Mouse (Mus musculus) neural tube, embryonic 15.5 days (tissue): ENCODE results near the gene Lemd2. TPM values are rescaled to one million over a fixed set of nuclear protein-coding genes. Genes with fewer than 3 reads are reported as not detected.

Experiments used
- ATAC-seq: fragments of 200-750 bp; cut with Nextera tagmentation; 2 replicates; pipeline ENCODE4 v1.8.0; 2017; ENCODE audit warnings: mild to moderate bottlenecking, moderate TSS enrichment, moderate library complexity; ENCODE audit not compliant: low FRiP score
- H3K27ac ChIP-seq: fragments of 300-500 bp; sonication (generic); replicated peaks from 2 replicates; pipeline ENCODE4 v1.5.1; 2015; ENCODE audit warnings: mild to moderate bottlenecking, inconsistent platforms
- H3K27me3 ChIP-seq: fragments of 300-500 bp; sonication (generic); replicated peaks from 2 replicates; pipeline ENCODE4 v1.6.1; 2015; ENCODE audit warnings: inconsistent platforms
- H3K36me3 ChIP-seq: fragments of 300-500 bp; sonication (generic); 2 replicates; pipeline ENCODE4 v1.6.1; 2015; ENCODE audit warnings: inconsistent platforms
- H3K4me1 ChIP-seq: fragments of 300-500 bp; sonication (generic); 2 replicates; pipeline ENCODE4 v1.6.1; 2015; ENCODE audit warnings: inconsistent platforms
- H3K4me2 ChIP-seq: fragments of 300-500 bp; sonication (generic); 2 replicates; pipeline ENCODE4 v1.6.1; 2015; ENCODE audit warnings: inconsistent platforms, mild to moderate bottlenecking, moderate library complexity
- H3K4me3 ChIP-seq: fragments of 300-500 bp; sonication (generic); replicated peaks from 2 replicates; pipeline ENCODE4 v1.5.1; 2015; ENCODE audit warnings: mild to moderate bottlenecking, inconsistent platforms
- H3K9ac ChIP-seq: fragments of 300-500 bp; sonication (generic); replicated peaks from 2 replicates; pipeline ENCODE4 v1.6.1; 2015; ENCODE audit warnings: mild to moderate bottlenecking, inconsistent platforms
- H3K9me3 ChIP-seq: fragments of 300-500 bp; sonication (generic); replicated peaks from 2 replicates; pipeline ENCODE4 v1.6.1; 2016; ENCODE audit warnings: inconsistent platforms
- WGBS: fragments of 180-500 bp; shearing (Covaris S2); methylation state at CpG from one replicate; pipeline ENCODE4 v1.1.7; 2015; ENCODE audit warnings: mixed read lengths; 5-methylcytosine and 5-hydroxymethylcytosine counted together
- polyA plus RNA-seq: library from polyadenylated mRNA; unstranded; fragments of >200 nt; fragmentation: Nextera tagmentation; extraction: Ambion mirVana; gene quantifications from 2 replicates; pipeline ENCODE4 v1.2.1, GENCODE M21; 2015

Gene Lemd2
- polyA plus RNA-seq, 1 experiment from 2014 or later = 19.7 TPM

DNA sequence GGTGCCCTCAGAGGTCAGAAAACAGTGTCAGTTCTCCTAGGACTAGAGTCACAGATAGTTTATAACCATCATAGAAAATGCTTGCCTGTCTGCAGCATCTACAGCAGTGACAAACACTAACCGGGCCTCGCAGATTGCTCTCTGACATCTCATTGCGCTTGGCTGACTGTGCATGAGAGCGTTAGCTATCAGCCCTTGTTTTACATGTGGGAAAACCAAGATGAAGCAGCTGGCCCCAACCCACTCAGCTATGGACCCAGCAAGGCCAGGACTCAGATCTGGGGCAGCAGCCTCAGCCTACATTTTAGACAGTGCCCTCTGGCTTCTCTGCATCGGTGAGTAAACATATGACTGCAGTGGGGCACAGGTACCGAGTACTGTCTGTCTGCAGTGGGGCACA lies 19.6 kb upstream of the Lemd2 start:
- 75% methylated on average over 6 of the region's 6 CpGs for WGBS
- H3K9me3 ChIP-seq = no peaks in the 10 kb centered on the region
- H3K4me2 ChIP-seq = no peak overlapping the region
- no peaks in the 10 kb centered on the region for H3K27me3 ChIP-seq
- no peak overlapping the region for H3K9ac ChIP-seq
- H3K36me3 ChIP-seq = no peaks in the 10 kb centered on the region
- H3K4me3 ChIP-seq = no peak overlapping the region
- peaks cover 39% of the 10 kb centered on the region for H3K4me1 ChIP-seq
- no peak for ATAC-seq
- no peak overlapping the region for H3K27ac ChIP-seq

DNA sequence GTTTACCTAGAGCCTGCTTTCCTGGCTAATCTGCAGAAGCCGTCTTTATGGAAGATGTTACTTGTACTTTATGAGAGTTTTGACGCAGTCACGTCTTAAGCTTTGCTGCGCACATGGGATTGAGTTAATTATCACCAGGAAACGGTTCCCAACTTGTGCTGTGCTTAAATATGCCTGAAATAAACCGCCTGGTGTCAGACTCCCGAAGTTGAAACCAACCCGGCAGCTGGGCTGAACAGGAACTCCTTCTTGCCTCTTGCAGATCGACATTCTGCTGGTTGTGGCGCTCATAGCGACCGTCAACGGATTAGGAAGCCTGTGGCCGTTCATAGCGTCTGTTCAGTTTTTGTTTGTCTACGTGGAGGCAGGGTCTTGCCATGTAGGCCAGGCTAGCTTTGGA lies 17.3 kb upstream of the Lemd2 start:
- Histone ChIP-seq H3K27ac (no peak overlapping the region), H3K4me3 (no peak overlapping the region), H3K27me3 (0 out of 2 replicates have a peak, but pooled peaks cover 2% of the 10 kb centered on the region), H3K4me1 (peaks cover 25% of the 10 kb centered on the region), H3K9ac (no peak overlapping the region), H3K9me3 (no peaks in the 10 kb centered on the region), H3K36me3 (no peaks in the 10 kb centered on the region), H3K4me2 (no peak overlapping the region)
- WGBS = 85% methylated on average over 16 of the region's 16 CpGs
- ATAC-seq = no peak

GRCm38 (mm10) chr17:27218916-27219315 lies 14.6 kb upstream of the Lemd2 start:
- WGBS = 45% methylated on average over 6 of the region's 6 CpGs

GRCm38 (mm10) chr17:27218364-27218763 lies 14.1 kb upstream of the Lemd2 start:
- Histone ChIP-seq H3K27me3 (0 out of 2 replicates have a peak, but pooled peaks cover 2% of the 10 kb centered on the region), H3K9me3 (no peaks in the 10 kb centered on the region), H3K4me1 (peaks cover 15% of the 10 kb centered on the region; the same call in 1 of the 2 replicates), H3K36me3 (no peaks in the 10 kb centered on the region), H3K9ac (no peak overlapping the region), H3K4me3 (no peak overlapping the region), H3K4me2 (no peak overlapping the region), H3K27ac (no peak overlapping the region)
- 53% methylated on average over 6 of the region's 8 CpGs for WGBS
- ATAC-seq = no peak

More at GRCm38 (mm10) chr17:27218916-27219315, 14.6 kb upstream of the Lemd2 start:
- no peak overlapping the region for H3K27ac ChIP-seq
- H3K9ac ChIP-seq = no peak overlapping the region
- no peak overlapping the region for H3K4me2 ChIP-seq
- no peaks in the 10 kb centered on the region for H3K9me3 ChIP-seq
- ATAC-seq = no peak
- H3K4me3 ChIP-seq = no peak overlapping the region
- H3K27me3 ChIP-seq = 0 out of 2 replicates have a peak, but pooled peaks cover 2% of the 10 kb centered on the region
- H3K36me3 ChIP-seq = no peaks in the 10 kb centered on the region
- H3K4me1 ChIP-seq = peaks cover 15% of the 10 kb centered on the region; the same call in 1 of the 2 replicates

GRCm38 (mm10) chr17:27212768-27213525 lies 8.7 kb upstream of the Lemd2 start:
- WGBS = 5% methylated on average over 11 of the region's 11 CpGs

DNA sequence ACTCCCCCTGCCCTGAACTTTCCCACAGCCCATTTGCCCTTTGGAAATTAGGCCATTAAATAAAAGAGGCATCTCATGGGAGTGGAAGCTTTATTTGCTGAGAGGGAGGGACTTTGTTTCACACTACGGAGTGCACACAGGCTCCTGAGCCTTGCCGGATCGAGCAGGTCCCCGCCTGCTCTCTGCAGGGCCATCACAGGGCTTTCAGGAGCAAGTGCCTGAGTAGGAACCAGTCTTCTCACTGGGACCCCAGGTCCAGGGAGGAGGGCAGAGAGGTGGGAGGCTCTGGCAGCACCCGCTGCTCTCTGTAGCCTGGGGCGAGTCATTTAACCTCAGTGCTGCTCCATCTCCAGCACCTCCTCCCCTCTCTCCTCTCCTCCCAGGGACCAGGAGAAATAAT lies 7.7 kb upstream of the Lemd2 start:
- peaks cover 16% of the 10 kb centered on the region for H3K4me1 ChIP-seq
- H3K9me3 ChIP-seq = no peaks in the 10 kb centered on the region
- no peaks in the 10 kb centered on the region for H3K27me3 ChIP-seq
- no peak overlapping the region for H3K27ac ChIP-seq
- H3K9ac ChIP-seq = no peak overlapping the region
- WGBS = 27% methylated on average over 6 of the region's 6 CpGs
- ATAC-seq = no peak
- no peak overlapping the region for H3K4me3 ChIP-seq
- H3K4me2 ChIP-seq = no peak overlapping the region
- H3K36me3 ChIP-seq = no peaks in the 10 kb centered on the region

More at GRCm38 (mm10) chr17:27212768-27213525, 8.7 kb upstream of the Lemd2 start:
- Histone ChIP-seq H3K4me1 (peaks cover 14% of the 10 kb centered on the region; the same call in 1 of the 2 replicates), H3K36me3 (no peaks in the 10 kb centered on the region), H3K27me3 (0 out of 2 replicates have a peak, but pooled peaks cover 2% of the 10 kb centered on the region), H3K27ac (no peak overlapping the region), H3K4me3 (no peak overlapping the region), H3K9me3 (no peaks in the 10 kb centered on the region), H3K4me2 (no peak overlapping the region), H3K9ac (no peak overlapping the region)
- 0 out of 2 replicates have a peak, but pooled peaks have one; percentile 53 for ATAC-seq

GRCm38 (mm10) chr17:27207113-27207707 lies 2.9 kb upstream of the Lemd2 start:
- peaks cover 43% of the 10 kb centered on the region for H3K4me1 ChIP-seq
- H3K27ac ChIP-seq = peak overlapping the region; percentile 23; the same call in 1 of the 2 replicates
- no peak overlapping the region for H3K9ac ChIP-seq
- ATAC-seq = no peak
- H3K27me3 ChIP-seq = no peaks in the 10 kb centered on the region
- no peak overlapping the region for H3K4me2 ChIP-seq
- no peaks in the 10 kb centered on the region for H3K9me3 ChIP-seq
- H3K4me3 ChIP-seq = no peak overlapping the region
- peaks cover 3% of the 10 kb centered on the region; the same call in 1 of the 2 replicates for H3K36me3 ChIP-seq
- WGBS = 32% methylated on average over 11 of the region's 11 CpGs

DNA sequence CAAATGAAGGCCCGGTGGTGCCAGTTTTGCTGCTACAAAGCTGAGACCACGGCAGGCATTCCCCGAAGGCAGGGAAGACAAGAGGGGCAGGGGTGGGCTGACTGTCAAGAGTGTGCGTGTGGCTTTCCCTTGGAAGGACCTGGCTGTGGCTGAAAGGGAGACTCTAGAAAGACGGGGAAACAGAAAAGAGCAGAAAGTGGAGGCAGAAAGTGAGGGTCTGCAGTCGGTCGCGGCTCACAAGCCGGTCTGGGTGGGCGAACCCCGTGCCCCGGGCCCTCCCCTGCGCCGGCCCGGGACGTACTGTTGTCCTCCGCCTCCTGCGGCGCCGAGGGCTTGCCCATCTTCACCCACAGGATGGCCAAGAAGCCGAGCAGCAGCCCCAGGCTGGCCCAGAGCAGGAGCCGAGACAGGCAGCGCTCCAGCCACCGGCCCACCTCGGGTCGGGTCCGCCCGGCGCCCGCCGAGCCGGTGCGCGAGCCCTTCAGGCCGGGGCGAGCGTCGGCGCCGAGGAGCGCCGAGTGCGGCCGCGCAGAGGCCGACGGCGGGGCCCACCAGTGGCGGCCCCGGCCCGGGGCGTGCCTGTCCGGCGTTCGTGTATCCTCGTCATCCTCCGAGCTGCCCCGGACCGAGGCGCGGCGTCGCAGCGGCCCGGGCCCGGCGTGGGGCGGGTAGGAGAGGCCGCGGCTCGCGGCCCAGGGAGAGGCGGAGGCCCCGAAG lies 753 bp downstream of the Lemd2 start:
- under 1% methylated on average over 66 of the region's 74 CpGs for WGBS
- Histone ChIP-seq H3K27ac (peak overlapping the region; percentile 96), H3K36me3 (peaks cover 31% of the 10 kb centered on the region), H3K4me2 (peak overlapping the region; percentile 79), H3K9me3 (no peaks in the 10 kb centered on the region), H3K4me3 (peak overlapping the region; percentile 87), H3K4me1 (peaks cover 67% of the 10 kb centered on the region), H3K9ac (peak overlapping the region; percentile 97), H3K27me3 (no peaks in the 10 kb centered on the region)
- peak; percentile 26 for ATAC-seq

DNA sequence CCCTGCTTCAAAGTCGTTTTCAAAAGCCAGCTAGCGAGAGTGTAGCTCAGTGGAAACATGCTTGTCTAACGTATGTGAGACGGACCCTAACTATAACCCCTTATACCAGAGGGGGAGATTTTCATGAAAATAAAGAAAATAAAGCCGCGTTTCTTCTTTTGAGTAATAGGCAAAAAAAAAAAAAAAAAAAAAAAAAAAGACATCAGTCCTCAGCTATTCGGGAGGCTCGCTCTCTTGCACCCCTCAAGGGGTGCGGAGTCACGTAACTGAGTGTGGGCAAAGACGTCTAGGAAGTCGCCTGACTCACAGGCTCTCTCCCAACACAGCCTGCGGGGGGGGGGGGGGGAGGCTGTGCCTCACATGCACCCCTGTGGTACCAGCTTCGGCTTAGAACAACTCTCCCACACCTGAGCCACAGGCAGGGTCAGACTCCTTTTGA lies 1.3 kb downstream of the Lemd2 start:
- ATAC-seq = no peak
- peaks cover 36% of the 10 kb centered on the region for H3K36me3 ChIP-seq
- no peaks in the 10 kb centered on the region for H3K9me3 ChIP-seq
- peak overlapping the region; percentile 87 for H3K4me3 ChIP-seq
- H3K27ac ChIP-seq = peak overlapping the region; percentile 96
- peak overlapping the region; percentile 79 for H3K4me2 ChIP-seq
- peaks cover 67% of the 10 kb centered on the region for H3K4me1 ChIP-seq
- peak overlapping the region; percentile 97 for H3K9ac ChIP-seq
- 47% methylated on average over 14 of the region's 14 CpGs for WGBS
- H3K27me3 ChIP-seq = no peaks in the 10 kb centered on the region

- Histone ChIP-seq H3K4me2 (no peak overlapping the region), H3K9ac (no peak overlapping the region), H3K9me3 (no peaks in the 10 kb centered on the region), H3K4me3 (no peak overlapping the region), H3K4me1 (peaks cover 62% of the 10 kb centered on the region), H3K36me3 (peaks cover 45% of the 10 kb centered on the region), H3K27ac (no peak overlapping the region), H3K27me3 (no peaks in the 10 kb centered on the region)
- WGBS = 87% methylated on average over 2 of the region's 2 CpGs
- ATAC-seq = no peak
Observed at GRCm38 (mm10) chr17:27201981-27202380, 2.3 kb downstream of the Lemd2 start.

- Histone ChIP-seq H3K27ac (peak overlapping the region; percentile 65), H3K9ac (peak overlapping the region; percentile 26; the same call in 1 of the 2 replicates), H3K4me2 (no peak overlapping the region), H3K36me3 (peaks cover 53% of the 10 kb centered on the region), H3K9me3 (no peaks in the 10 kb centered on the region), H3K4me1 (peaks cover 51% of the 10 kb centered on the region), H3K4me3 (no peak overlapping the region), H3K27me3 (no peaks in the 10 kb centered on the region)
- WGBS = 8% methylated on average over 11 of the region's 11 CpGs
- ATAC-seq = no peak
Observed at GRCm38 (mm10) chr17:27200801-27201200, 3.5 kb downstream of the Lemd2 start.
